Mouse (Mus musculus): ENCODE measurements around the gene Klk7.

The Klk7 gene

DNA sequence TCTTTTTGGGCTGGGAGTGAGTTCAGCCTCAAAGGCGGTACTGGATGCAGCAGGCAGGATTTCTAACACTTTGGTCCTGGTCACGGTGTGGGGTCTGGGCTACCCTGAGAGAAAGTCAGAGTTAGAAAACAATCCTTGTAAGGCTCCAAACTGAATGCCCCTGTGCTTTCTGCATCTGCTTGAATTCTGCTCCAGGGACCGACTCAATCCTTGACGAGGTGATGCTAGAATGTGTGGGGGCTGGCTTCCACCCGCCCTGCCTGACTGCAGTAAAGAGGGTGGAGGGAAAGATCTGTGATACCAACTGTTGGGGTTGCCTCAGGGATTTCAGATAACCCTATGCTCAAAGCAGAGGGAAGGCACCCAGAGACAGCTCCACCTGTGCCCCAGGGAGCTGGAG is at the start of gene Klk7:
Klk7 (plus strand) TSS at position 301 of the 400 bp plus-strand sequence.
- DNase-seq (ENCODE audit: low spot score in 2 of 2), result no peak

GRCm38 (mm10) chr7:43766484-43766883 is 44.6 kb upstream of the Klk7 start:
- DNase-seq (ENCODE audit: low spot score in 2 of 2), result no peak

- no peak for DNase-seq (ENCODE audit: low spot score in 2 of 2)
Observed at GRCm38 (mm10) chr7:43768597-43768996, 42.5 kb upstream of the Klk7 start, which contains the start of gene Klk12. Gene Klk12, plus strand, starts transcription at chr7:43768897.

- no peak for DNase-seq (ENCODE audit: low spot score in 2 of 2)
Observed at GRCm38 (mm10) chr7:43769636-43770035, 41.5 kb upstream of the Klk7 start.

- peak in 1 of 2 experiments; percentile 17 for DNase-seq (ENCODE audit: low spot score in 2 of 2)
Observed at GRCm38 (mm10) chr7:43770701-43771100, 40.4 kb upstream of the Klk7 start.

DNA sequence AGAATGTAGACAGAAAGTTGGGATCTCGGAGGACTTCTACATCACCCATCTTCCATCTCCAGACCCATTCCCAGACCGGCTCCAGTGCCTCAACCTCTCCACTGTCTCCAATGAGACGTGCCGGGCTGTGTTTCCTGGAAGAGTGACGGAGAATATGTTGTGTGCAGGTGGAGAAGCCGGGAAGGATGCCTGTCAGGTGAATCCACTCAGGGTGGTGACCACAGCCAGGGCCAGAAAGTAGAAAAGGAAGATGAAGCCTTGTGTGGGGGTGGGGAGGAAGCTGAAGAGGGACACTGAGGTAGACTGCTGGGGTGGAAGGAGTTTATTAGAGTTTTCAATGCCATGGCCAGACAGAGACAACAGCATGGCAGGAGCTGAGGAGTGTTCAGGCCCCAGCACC is 39.2 kb upstream of the Klk7 start:
- DNase-seq (ENCODE audit: low spot score in 2 of 2), result peak; percentile 11 to 13

DNA sequence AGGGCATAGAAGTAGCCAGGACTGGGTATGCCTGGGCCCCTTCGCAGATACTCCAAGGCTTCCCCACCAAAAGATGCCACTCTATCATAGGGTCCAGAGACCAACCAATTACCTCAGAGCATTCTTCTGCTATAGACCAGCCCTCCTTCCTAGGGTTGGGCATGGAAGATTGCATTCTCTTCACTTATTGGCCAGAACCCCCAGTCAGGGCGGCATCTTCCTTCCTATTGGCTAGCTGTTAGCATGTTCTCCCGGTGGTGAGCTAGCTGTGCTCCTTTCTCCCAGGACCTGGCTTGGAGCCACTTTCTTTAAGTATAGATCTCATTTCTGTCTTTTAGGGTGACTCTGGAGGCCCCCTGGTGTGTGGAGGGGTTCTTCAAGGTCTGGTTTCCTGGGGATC is 38.2 kb upstream of the Klk7 start:
- DNase-seq (ENCODE audit: low spot score in 2 of 2), result peak; percentile 4 to 12

DNA sequence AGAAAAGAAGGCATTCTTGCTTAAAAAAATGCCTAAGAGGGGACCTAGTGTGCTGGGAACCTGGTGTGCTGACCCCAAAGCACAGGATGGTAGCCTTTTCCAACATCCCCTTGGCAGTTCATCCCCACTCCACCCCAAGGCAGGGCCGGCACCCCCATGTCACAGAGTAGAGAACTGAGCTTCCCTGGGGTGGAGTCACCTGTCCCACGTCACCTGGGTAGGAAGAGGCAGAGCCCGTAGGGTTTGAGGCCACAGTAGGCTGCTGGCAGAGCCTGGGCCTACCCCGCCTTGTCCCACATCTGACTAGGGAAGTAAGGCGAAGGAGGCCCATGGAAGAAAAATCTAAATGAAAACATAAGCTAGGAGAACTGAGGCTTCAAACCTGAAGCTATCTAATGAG is 36.7 kb upstream of the Klk7 start, which contains the start of gene Klk11:
Klk11 (plus strand) TSS at position 241 of the 400 bp plus-strand sequence.
- peak; percentile 11 to 13 for DNase-seq (ENCODE audit: low spot score in 2 of 2)

DNA sequence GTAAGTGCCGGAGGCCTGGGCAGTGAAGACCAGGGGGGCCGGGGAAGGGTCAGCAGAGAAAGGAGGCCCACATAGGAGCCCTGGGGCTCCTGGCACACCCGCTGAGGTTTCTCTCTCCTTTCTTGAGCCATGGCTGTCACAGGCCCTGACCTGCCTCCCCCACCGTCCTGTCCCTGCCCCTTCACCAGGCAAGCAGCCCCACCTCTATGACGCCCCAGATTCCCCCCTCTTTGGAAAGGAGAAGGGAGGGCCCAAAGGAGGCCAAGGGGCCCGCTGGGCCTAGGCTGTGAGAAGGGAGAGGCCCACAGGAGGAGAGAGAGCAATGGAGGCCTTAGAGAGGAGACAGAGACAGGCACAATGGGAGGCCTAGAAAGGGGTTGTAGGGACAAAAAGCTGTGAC is 36.3 kb upstream of the Klk7 start:
- peak; percentile 3 to 9 for DNase-seq (ENCODE audit: low spot score in 2 of 2)

DNA sequence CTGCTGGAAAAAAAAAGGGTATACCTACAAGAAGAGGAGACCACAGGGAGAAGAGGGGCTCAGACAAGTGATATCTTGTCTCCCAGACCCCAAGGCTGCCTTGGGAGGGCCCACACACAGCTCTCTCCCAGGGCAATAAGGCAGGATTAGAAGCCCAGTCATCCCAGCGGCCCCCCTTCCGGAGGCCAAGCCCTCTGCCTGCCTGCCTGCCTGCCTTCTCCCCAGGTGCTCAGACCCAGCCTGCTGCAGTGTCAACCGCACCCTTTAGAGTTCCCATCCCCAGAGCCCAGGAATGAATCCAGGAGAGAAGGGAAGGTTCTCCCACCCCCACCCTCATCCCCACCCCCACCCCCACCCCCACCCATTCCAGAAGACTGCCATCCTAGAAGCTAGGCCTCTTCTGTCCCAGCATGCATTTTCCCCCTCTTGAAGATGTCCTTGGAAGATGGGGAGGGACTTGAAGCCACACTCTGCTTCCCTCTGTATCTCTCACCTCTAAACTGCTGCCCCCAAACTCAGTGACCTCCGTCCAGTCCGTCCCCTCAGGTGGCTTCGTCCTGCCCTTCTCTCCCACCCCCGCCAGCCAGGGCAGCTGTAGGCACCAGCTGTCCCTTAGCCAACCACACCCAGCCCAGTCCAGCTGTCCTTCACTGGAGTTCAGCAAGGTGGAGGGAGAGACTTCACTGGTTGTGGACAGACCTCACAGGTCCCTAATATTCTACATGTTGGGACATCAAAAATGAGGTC is 35.6 kb upstream of the Klk7 start:
- peak; percentile 7 to 11 for DNase-seq (ENCODE audit: low spot score in 2 of 2)

- DNase-seq (ENCODE audit: low spot score in 2 of 2), result peak; percentile 2 to 4
Observed at GRCm38 (mm10) chr7:43776506-43776905, 34.6 kb upstream of the Klk7 start.

GRCm38 (mm10) chr7:43777423-43777822 is 33.7 kb upstream of the Klk7 start:
- peak; percentile 8 to 9 for DNase-seq (ENCODE audit: low spot score in 2 of 2)

GRCm38 (mm10) chr7:43778176-43778970 is 32.7 kb upstream of the Klk7 start:
- peak; percentile 8 to 9 for DNase-seq (ENCODE audit: low spot score in 2 of 2)

DNA sequence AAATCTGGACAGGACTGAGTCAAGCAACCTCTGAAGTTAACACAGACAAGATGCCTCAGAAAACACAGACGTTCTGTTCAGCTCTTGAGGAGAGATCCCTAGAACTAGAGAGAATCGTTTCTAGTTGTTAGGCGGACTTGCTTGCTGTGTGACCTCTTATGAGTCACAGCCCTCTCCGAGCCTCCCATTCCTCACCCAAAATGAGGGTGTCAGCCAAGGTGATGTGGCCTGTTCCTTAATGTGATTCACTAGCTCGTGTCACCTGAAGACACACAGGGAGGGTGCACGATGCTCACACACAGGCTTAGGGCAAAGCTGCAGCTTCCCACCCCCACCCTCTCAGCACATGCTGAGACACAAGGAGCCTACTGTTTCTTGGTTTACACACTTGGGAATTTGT is 30.9 kb upstream of the Klk7 start:
- peak in 1 of 2 experiments; percentile 9 for DNase-seq (ENCODE audit: low spot score in 2 of 2)

GRCm38 (mm10) chr7:43780746-43781145 is 30.3 kb upstream of the Klk7 start, which contains the start of gene Klk10:
Gene Klk10, plus strand, starts transcription at chr7:43781035.
- peak in 1 of 2 experiments; percentile 17 for DNase-seq (ENCODE audit: low spot score in 2 of 2)

- DNase-seq (ENCODE audit: low spot score in 2 of 2), result no peak
Observed at GRCm38 (mm10) chr7:43781541-43781940, 29.6 kb upstream of the Klk7 start.

DNA sequence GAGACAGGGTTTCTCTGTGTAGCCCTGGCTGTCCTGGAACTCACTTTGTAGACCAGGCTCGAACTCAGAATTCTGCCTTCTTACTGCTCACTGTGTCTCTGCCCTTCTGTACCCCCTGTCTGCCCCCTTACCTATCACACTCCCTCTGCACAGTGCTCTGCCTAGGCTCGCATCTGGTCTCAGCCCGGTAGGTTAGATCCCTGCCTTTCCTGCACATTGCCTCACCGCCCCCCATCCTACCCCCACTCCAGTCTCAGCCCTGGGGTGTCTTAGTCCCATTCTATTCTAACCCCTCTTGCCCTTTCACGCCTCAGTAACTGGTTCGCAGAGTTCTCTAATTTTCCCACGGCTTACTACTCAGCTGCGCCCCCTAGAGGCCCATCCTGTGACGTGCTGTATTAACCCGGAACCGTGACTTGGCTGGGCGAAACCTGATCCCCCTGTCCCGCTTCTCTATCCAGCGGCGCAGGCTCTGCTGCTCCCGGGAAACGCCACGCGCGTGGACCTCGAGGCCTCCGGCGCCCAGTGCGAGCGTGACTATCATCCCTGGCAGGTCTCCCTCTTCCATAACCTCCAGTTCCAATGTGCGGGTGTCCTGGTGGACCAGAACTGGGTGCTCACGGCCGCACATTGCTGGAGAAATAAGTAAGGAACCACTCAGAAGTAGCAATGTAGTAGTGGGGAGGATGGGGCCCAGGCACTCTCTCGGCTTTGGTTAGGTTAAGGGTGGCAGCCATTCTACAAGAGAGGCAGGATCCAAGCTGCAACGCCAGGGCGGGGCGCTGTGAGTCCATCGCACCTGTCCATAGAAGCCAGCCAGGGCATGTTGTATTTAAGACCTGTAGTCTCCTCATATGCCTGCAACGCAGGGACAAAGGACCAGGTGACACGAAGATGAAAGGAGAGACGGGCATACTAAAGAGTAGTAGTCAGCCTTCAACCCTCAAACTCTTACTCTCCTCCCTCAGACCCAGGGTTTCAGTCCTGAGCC is 28.5 kb upstream of the Klk7 start:
- peak; percentile 53 to 74 for DNase-seq (ENCODE audit: low spot score in 2 of 2)

- DNase-seq (ENCODE audit: low spot score in 2 of 2), result no peak
Observed at GRCm38 (mm10) chr7:43785286-43785685, 25.8 kb upstream of the Klk7 start.

GRCm38 (mm10) chr7:43788096-43788495 is 23.0 kb upstream of the Klk7 start:
- no peak for DNase-seq (ENCODE audit: low spot score in 2 of 2)

DNA sequence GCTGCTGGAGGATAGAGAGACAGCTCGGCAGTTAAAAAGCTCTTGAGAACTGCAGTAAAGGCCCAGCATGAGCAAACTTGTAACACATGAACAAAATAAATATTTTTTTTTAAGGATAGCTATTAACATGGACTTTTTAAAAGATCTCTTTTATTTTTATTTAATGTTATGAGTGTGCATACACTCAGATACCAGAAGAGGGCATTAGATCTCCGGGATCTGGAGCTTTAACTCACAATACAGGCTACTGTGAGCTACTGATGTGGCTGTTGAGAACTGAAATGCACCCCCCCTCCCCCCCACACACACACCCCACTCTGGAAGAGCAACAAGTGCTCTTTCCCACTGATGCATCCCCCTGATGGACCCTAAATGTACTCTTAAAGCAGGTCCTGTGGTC is 21.8 kb upstream of the Klk7 start:
- no peak for DNase-seq (ENCODE audit: low spot score in 2 of 2)

DNA sequence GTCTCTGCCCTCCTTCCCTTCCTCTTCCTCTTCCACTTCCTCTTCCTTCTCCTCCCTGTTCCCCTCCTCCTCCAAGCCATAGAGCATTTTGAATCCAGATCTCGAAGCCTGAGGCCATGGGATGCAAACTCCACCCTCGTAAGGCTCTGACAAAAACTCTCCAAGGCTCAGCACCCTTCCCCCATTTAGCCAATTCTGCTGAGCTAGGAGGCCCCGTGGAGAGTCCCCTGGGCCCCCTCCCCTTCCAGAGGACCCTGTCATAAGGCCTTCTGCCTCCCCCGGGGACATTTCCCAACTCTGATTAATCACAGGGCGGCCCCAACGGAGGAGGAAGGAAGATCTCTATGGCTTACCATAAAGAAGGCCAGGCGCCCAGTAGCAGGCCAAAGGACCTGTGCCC is 19.5 kb upstream of the Klk7 start, which contains the start of gene Klk9:
Klk9 (plus strand) TSS at position 301 of the 400 bp plus-strand sequence.
- DNase-seq (ENCODE audit: low spot score in 2 of 2), result no peak
